Comparison of ENCODE assay signal across 14 mouse cellular contexts in the genomic region with DNA sequence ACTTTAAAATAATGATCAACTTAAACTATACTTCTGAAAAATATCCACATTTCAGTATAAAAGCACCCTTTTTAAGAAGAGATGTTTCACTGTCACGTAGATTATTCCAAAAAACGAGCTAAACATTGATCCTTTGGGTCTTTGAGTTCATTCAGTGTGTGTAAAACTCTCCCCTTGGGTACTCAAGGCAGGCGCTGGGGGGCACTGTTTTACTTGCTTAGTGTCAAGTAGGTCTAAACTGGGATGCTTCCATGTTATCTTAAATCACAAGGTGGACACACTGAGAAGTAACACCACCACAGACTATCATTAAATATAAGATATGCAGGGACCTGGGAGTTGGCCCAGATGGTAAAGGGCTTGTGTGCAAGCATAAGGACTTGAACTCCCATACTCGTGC. TPM values are rescaled to one million over a fixed set of nuclear protein-coding genes. Genes with fewer than 3 reads are reported as not detected.
DNase-seq lines count a peak whose midpoint lies in the region; ATAC-seq and TF ChIP-seq lines count a peak whose summit lies in the region.
"Had no signal": no experiment of that assay in that cellular context is flagged by ENCODE, and none has a peak within 500 bp of the region (broad histone marks: within the 10 kb centered on the region; RNA-seq: fewer than 3 reads in every experiment).

No protein-coding gene starts in this region.

- no peaks in the 10 kb centered on the region for H3K27me3 ChIP-seq in stomach, postnatal 0 days (ENCODE audit: control insufficient read depth, insufficient read depth, low read length)
- H3K27me3 ChIP-seq: limb, embryonic 13.5 days had no signal

- ATAC-seq in stomach, postnatal 0 days (ENCODE audit: low FRiP score, low TSS enrichment), result no peak
- ATAC-seq: hindbrain, embryonic 16.5 days had no signal

- no peaks in the 10 kb centered on the region for H3K9me3 ChIP-seq in stomach, postnatal 0 days (ENCODE audit: control insufficient read depth, low read length)
- H3K9me3 ChIP-seq: limb, embryonic 13.5 days had no signal

- no peak overlapping the region for H3K4me3 ChIP-seq in stomach, postnatal 0 days (ENCODE audit: low read depth, low read length)
- H3K4me3 ChIP-seq: erythroblast, embryonic 14.5 days; limb, embryonic 13.5 days had no signal

- no peak overlapping the region for H3K9ac ChIP-seq in stomach, postnatal 0 days (ENCODE audit: low read length)
- H3K9ac ChIP-seq: limb, embryonic 13.5 days had no signal

- WGBS in stomach, postnatal 0 days, result 70% methylated on average over 4 of the region's 4 CpGs

- no peaks in the 10 kb centered on the region for H3K4me1 ChIP-seq in stomach, postnatal 0 days (replicated peaks; ENCODE audit: control insufficient read depth, insufficient read depth)
- H3K4me1 ChIP-seq: limb, embryonic 13.5 days had no signal

- no peaks in the 10 kb centered on the region for H3K36me3 ChIP-seq in stomach, postnatal 0 days (ENCODE audit: control insufficient read depth, insufficient read depth, low read length)
- H3K36me3 ChIP-seq: limb, embryonic 13.5 days had no signal

- H3K4me2 ChIP-seq in stomach, postnatal 0 days (replicated peaks; ENCODE audit: low read depth), result no peak overlapping the region
- H3K4me2 ChIP-seq: limb, embryonic 13.5 days had no signal

- no peak overlapping the region for H3K27ac ChIP-seq in stomach, postnatal 0 days (replicated peaks)
- H3K27ac ChIP-seq: limb, embryonic 13.5 days had no signal

- TF ChIP-seq EP300 in stomach, postnatal 0 days (optimal IDR thresholded peaks at IDR 0.05), result no peak

- TF ChIP-seq CTCF in stomach, postnatal 0 days (IDR thresholded peaks at IDR 0.05; ENCODE audit: low read depth), result peak; percentile 20; the same call in 1 of the 2 replicates

- peak; percentile 27 for DNase-seq in embryo, embryonic 10 days (ENCODE audit: low spot score)
- DNase-seq in embryo, embryonic 9.5 days (ENCODE audit: extremely low spot score), result no peak
- DNase-seq in kidney, postnatal 4 days, result peak; percentile 12 to 27
- no peak for DNase-seq in kidney, adult 8-10 months
- DNase-seq in thymus, postnatal 4 days, result peak; percentile 39
- DNase-seq in thymus, postnatal 14 days, result no peak
- DNase-seq in stomach, postnatal 0 days (ENCODE audit: low spot score), result no peak
- no peak for DNase-seq in adipocyte (ENCODE audit: low spot score)
- DNase-seq: cerebellum, adult 11 months; right cerebral cortex, postnatal 14 days had no signal

RNA-seq across cellular contexts. Expression of a gene that starts 30.7 kb away (rescaled TPM):
- 17.9 and 19.2 TPM in 2 replicates for polyA plus RNA-seq in stomach, postnatal 0 days (2015; fragmentation: Nextera tagmentation; extraction: Ambion mirVana)

RNA-seq across cellular contexts. Expression of a gene that starts 41.5 kb away (rescaled TPM):
- 0.24 and 0.31 TPM in 2 replicates for polyA plus RNA-seq in stomach, postnatal 0 days (2015; fragmentation: Nextera tagmentation; extraction: Ambion mirVana)
- polyA plus RNA-seq: C2C12; erythroblast, embryonic 14.5 days had no signal

RNA-seq across cellular contexts. Expression of a gene that starts 49.7 kb away (rescaled TPM):
- polyA plus RNA-seq in stomach, postnatal 0 days (2015; fragmentation: Nextera tagmentation; extraction: Ambion mirVana), result 11.4 and 15.0 TPM in 2 replicates

Comparison
In these comparisons a context has a peak if more than half of its experiments do, and no peak if none do; other contexts are left out.
1. DNase-seq: peak in embryo, embryonic 10 days (single experiment), kidney, postnatal 4 days (2 of 2) and thymus, postnatal 4 days (single experiment); none in embryo, embryonic 9.5 days (single experiment), kidney, adult 8-10 months (0 of 2), thymus, postnatal 14 days (single experiment), stomach, postnatal 0 days (single experiment) and adipocyte (single experiment).